Mouse (Mus musculus) midbrain, postnatal 0 days (tissue): ENCODE measurements around the gene Gm13277. TPM values are rescaled to one million over a fixed set of nuclear protein-coding genes. Genes with fewer than 3 reads are reported as not detected.
"Not testable (repeated sequence)": the region's sequence is repeated elsewhere in the genome, so short reads cannot be mapped to it uniquely, and the experiment has no call there.

Experiments
- ATAC-seq: fragments of 200-750 bp; cut with Nextera tagmentation; 2 replicates; pipeline ENCODE4 v1.8.0; 2017; ENCODE audit warnings: moderate number of reproducible peaks, mild to moderate bottlenecking, moderate TSS enrichment, moderate library complexity; ENCODE audit not compliant: low FRiP score
- DNase-seq: peaks from one replicate; pipeline ENCODE4 v3.0.0-alpha.2; 2015; ENCODE audit warnings: low spot score
- H3K27ac ChIP-seq: fragments of 300-500 bp; sonication (generic); 2 replicates; pipeline ENCODE4 v1.5.1; 2014; ENCODE audit warnings: low read depth, mild to moderate bottlenecking, low read length, mixed read lengths
- H3K27me3 ChIP-seq: fragments of 300-500 bp; sonication (generic); 2 replicates; pipeline ENCODE4 v1.6.1; 2014; ENCODE audit warnings: low read length, control low read depth, mixed read lengths; ENCODE audit not compliant: insufficient read depth
- H3K36me3 ChIP-seq: fragments of 300-500 bp; sonication (generic); 2 replicates; pipeline ENCODE4 v1.6.1; 2014; ENCODE audit warnings: low read length, control low read depth, mixed read lengths; ENCODE audit not compliant: insufficient read depth
- H3K4me1 ChIP-seq: fragments of 300-500 bp; sonication (generic); 2 replicates; pipeline ENCODE4 v1.6.1; 2014; ENCODE audit warnings: mild to moderate bottlenecking, control low read depth, antibody characterized with exemption, low read length, mixed read lengths; ENCODE audit not compliant: insufficient read depth
- H3K4me2 ChIP-seq: fragments of 300-500 bp; sonication (generic); 2 replicates; pipeline ENCODE4 v1.6.1; 2014; ENCODE audit warnings: low read depth, mild to moderate bottlenecking, low read length, mixed read lengths; ENCODE audit not compliant: poor library complexity, severe bottlenecking
- H3K4me3 ChIP-seq: fragments of 300-500 bp; sonication (generic); 2 replicates; pipeline ENCODE4 v1.5.1; 2014; ENCODE audit warnings: low read depth, mild to moderate bottlenecking, low read length, moderate library complexity
- H3K9ac ChIP-seq: fragments of 300-500 bp; sonication (generic); replicated peaks from 2 replicates; pipeline ENCODE4 v1.6.1; 2014; ENCODE audit warnings: mild to moderate bottlenecking, low read length, moderate library complexity, mixed read lengths; ENCODE audit not compliant: poor library complexity, severe bottlenecking
- H3K9me3 ChIP-seq: fragments of 300-500 bp; sonication (generic); 2 replicates; pipeline ENCODE4 v1.6.1; 2016; ENCODE audit warnings: low read length, control low read depth
- CTCF ChIP-seq: IDR thresholded peaks from 2 replicates; pipeline ENCODE4 v1.5.1; 2016; ENCODE audit warnings: antibody characterized with exemption, mild to moderate bottlenecking
- WGBS: fragments of 180-500 bp; shearing (Covaris S2); extraction: QIAGEN DNeasy Blood & Tissue Kit; methylation state at CpG from one replicate; pipeline ENCODE4 v1.1.7; 2014; 5-methylcytosine and 5-hydroxymethylcytosine counted together
- polyA plus RNA-seq: library from polyadenylated mRNA; unstranded; fragments of >200 nt; fragmentation: Nextera tagmentation; extraction: Ambion mirVana; gene quantifications from 2 replicates; pipeline ENCODE4 v1.2.1, GENCODE M21; 2015
- total RNA-seq: library from RNA; depleted of rRNA; stranded (reverse); fragments of >200 nt; gene quantifications from 2 replicates; pipeline ENCODE4 v1.2.3, GENCODE M21; 2014

Gm13277 gene
- total and polyA plus RNA-seq, 2 experiments from 2014 or later, result not detected

GRCm38 (mm10) chr4:88757628-88758031 lies 30.8 kb upstream of the Gm13277 start:
- 0 out of 2 replicates have a peak overlapping the region, but pooled peaks have one; percentile 29 for H3K9ac ChIP-seq
- peak; percentile 73 for TF ChIP-seq CTCF
- peak; percentile 93 for DNase-seq

GRCm38 (mm10) chr4:88758751-88759150 lies 29.7 kb upstream of the Gm13277 start:
- H3K9me3 ChIP-seq, H3K27ac ChIP-seq, H3K36me3 ChIP-seq, H3K27me3 ChIP-seq, H3K9ac ChIP-seq, H3K4me1 ChIP-seq, DNase-seq, H3K4me2 ChIP-seq, H3K4me3 ChIP-seq, ATAC-seq: not testable (repeated sequence)
- 88% methylated on average over 9 of the region's 9 CpGs for WGBS

More at GRCm38 (mm10) chr4:88757628-88758031, 30.8 kb upstream of the Gm13277 start:
- peak; percentile 99 for ATAC-seq
- H3K27me3 ChIP-seq, H3K4me1 ChIP-seq, H3K36me3 ChIP-seq, H3K9me3 ChIP-seq, H3K27ac ChIP-seq: not testable (repeated sequence)
- WGBS, result under 1% methylated on average over 11 of the region's 21 CpGs
- Histone ChIP-seq H3K4me3 (peak overlapping the region; percentile 37), H3K4me2 (peak overlapping the region; percentile 65)

GRCm38 (mm10) chr4:88759610-88760268 lies 28.7 kb upstream of the Gm13277 start, which contains the start of gene Gm13283:
Gene Gm13283 (plus strand): TSS chr4:88760119.
- not testable (repeated sequence) for H3K9ac ChIP-seq, ATAC-seq, H3K27me3 ChIP-seq, H3K27ac ChIP-seq, DNase-seq, H3K4me1 ChIP-seq, H3K9me3 ChIP-seq, H3K36me3 ChIP-seq
- 37% methylated on average over 6 of the region's 14 CpGs for WGBS
- H3K4me2 ChIP-seq, result peak within 1 kb of the TSS; percentile 42
- peak within 1 kb of the TSS; percentile 20; the same call in 1 of the 2 replicates for H3K4me3 ChIP-seq

- H3K4me1 ChIP-seq, H3K9me3 ChIP-seq, H3K36me3 ChIP-seq, H3K27ac ChIP-seq, ATAC-seq, H3K9ac ChIP-seq, H3K27me3 ChIP-seq: not testable (repeated sequence)
- H3K4me2 ChIP-seq, result peak overlapping the region; percentile 42
- DNase-seq, result peak; percentile 82
- under 1% methylated on average over 26 of the region's 28 CpGs for WGBS
- H3K4me3 ChIP-seq, result peak overlapping the region; percentile 20; the same call in 1 of the 2 replicates
- peak; percentile 67 for TF ChIP-seq CTCF
These were observed 28.0 kb upstream of the Gm13277 start for GRCm38 (mm10) chr4:88760431-88760830.

GRCm38 (mm10) chr4:88761776-88762175 lies 26.7 kb upstream of the Gm13277 start:
- H3K4me3 ChIP-seq, DNase-seq, ATAC-seq, H3K27me3 ChIP-seq, H3K9ac ChIP-seq, H3K27ac ChIP-seq, H3K4me1 ChIP-seq, H3K4me2 ChIP-seq, H3K9me3 ChIP-seq, H3K36me3 ChIP-seq: not testable (repeated sequence)
- 72% methylated on average over 6 of the region's 8 CpGs for WGBS

- not testable (repeated sequence) for H3K27ac ChIP-seq, ATAC-seq, H3K9ac ChIP-seq, H3K36me3 ChIP-seq, DNase-seq, H3K27me3 ChIP-seq, H3K4me1 ChIP-seq, H3K4me2 ChIP-seq, H3K9me3 ChIP-seq, H3K4me3 ChIP-seq
- 60% methylated on average over 8 of the region's 9 CpGs for WGBS
These were observed 26.1 kb upstream of the Gm13277 start for GRCm38 (mm10) chr4:88762341-88762740.
